Mouse (Mus musculus) Patski (cell line): ENCODE measurements at regions not wholly inside any gene's neighbourhood (a gene's known extent, or its start where the extent isn't known, plus 50 kb on each side); places are given as distances from the start of the nearest gene placed in this dataset.
A peak's percentile ranks its signal among the peaks of the same experiment; 100 is the strongest.

Source experiments
- ATAC-seq: fragments of 100-300 bp; one replicate; pipeline ENCODE4 v1.8.0; 2021
- CTCF ChIA-PET: fragments of 350-600 bp; sonication (Branson Sonifier 250); formaldehyde crosslinking; loops from one replicate; lab custom pipeline; 2022; ENCODE audit warnings: inconsistent platforms; lab: Charles Lee
- POLR2A ChIA-PET: fragments of 350-600 bp; sonication (Branson Sonifier 250); formaldehyde crosslinking; loops from one replicate; lab custom pipeline; 2022; ENCODE audit warnings: antibody characterized with exemption, inconsistent platforms; lab: Charles Lee
- DNase-seq: peaks from one replicate; pipeline ENCODE4 v3.0.0-alpha.2; 2011; ENCODE audit warnings: low read depth, low spot score
- H3K27me3 ChIP-seq: fragments of 371-371 bp; one replicate; pipeline ENCODE4 v1.5.1; 2021
- CTCF ChIP-seq: fragments of 100-300 bp; IDR thresholded peaks from one replicate; pipeline ENCODE4 v1.5.1; 2021
- in situ Hi-C: fragments of 300-500 bp; cut with MboI; formaldehyde crosslinking; loops from 3 replicates; pipeline ENCODE4 v1.11.1; 2018; ENCODE audit warnings: low pct_unique_long_range_greater_than_20kb, mixed read lengths

DNA sequence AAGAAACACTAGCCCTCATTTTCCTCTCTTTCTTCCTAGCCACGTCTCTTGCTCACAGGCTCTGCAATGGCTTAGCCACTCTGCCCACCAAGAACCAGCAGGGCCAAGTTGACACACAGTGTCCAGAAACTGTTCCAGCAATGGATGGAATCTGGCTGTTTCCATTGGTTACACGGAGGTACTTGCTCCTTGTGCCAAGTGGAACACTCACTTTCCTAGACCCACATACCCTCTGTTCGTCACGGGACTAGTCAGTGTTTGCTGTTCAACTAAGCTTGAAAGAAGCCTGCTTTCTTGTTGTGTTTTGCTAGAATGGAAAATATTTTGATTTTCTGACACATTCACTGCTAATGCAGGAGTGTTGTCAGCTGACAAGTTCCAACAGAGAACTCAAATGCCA is 575.7 kb upstream of the Gulo start:
- DNase-seq, result no peak
- TF ChIP-seq CTCF, result no peak
- no peak for ATAC-seq
- CTCF ChIA-PET, result no interaction called here
- in situ Hi-C loops, result no loop called here
- H3K27me3 ChIP-seq, result no peaks in the 10 kb centered on the region
- POLR2A ChIA-PET, result no interaction called here

DNA sequence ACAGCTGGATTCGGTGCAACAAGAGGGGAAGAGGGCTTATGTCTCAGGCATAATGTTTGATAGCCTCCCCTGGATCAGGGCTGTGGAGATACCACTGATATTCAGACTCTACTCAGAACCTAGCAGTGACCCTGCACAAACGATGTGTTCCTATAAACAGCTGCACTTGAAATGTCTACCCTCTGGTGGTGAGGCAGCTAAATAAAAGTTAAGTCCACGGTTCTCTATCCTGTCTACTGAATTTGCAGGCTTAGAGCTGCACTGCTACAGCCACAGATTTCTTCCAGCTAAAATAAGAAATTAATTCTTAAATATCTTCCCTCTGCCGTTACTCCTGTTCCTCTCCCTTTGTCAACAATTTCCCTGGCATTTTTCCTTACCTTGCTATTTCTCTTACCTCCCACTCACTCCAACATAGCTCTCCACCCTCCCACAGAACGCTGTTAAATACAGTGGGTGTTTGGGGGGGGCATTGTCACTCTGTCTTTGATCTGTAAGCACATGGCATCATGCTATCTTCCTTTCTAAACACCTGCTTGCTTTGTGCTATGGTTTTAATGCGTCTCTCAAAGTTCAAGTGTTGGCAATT is 571.0 kb upstream of the Gulo start:
- ATAC-seq (no peak), DNase-seq (no peak)
- in situ Hi-C loops, result no loop called here
- ChIA-PET CTCF (interaction anchor here (0.7 to 1.2 kb wide), 2 partner anchors 10 to 12 kb away, joined by 3 to 4 read pairs; no protein-coding TSS in a partner anchor), POLR2A (interaction anchor here (0.6 kb wide), 1 partner anchor 13 kb away, joined by 5 read pairs; no protein-coding TSS in a partner anchor)
- H3K27me3 ChIP-seq, result peaks cover 2% of the 10 kb centered on the region
- TF ChIP-seq CTCF, result peak; percentile 5

GRCm38 (mm10) chr14:66566600-66566999 is 557.6 kb upstream of the Gulo start:
- ATAC-seq, result no peak
- no peak for DNase-seq
- POLR2A ChIA-PET, result no interaction called here
- CTCF ChIA-PET, result no interaction called here
- TF ChIP-seq CTCF, result no peak
- H3K27me3 ChIP-seq, result peaks cover 10% of the 10 kb centered on the region
- in situ Hi-C loops, result no loop called here

DNA sequence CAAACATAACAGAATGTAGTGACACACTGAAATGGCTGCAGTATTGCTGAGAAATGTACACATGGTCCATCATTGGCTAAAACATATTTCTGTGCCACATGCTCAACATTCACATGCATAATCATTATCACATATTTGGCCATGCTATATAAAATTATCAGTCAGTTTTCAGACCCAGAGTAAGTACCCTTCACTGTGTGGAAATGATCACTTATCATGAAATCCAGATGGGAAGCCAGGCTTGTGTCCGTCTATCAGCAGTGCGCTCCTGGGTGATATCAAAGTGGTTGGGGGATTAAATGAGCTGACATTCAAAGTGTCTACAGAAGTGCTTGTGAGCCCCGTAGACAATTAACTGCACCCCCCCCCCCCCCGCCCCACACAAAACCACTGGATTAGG is 553.7 kb upstream of the Gulo start:
- DNase-seq (no peak), ATAC-seq (no peak)
- ChIA-PET POLR2A (no interaction called here), CTCF (no interaction called here)
- peaks cover 11% of the 10 kb centered on the region for H3K27me3 ChIP-seq
- no peak for TF ChIP-seq CTCF
- in situ Hi-C loops, result no loop called here

DNA sequence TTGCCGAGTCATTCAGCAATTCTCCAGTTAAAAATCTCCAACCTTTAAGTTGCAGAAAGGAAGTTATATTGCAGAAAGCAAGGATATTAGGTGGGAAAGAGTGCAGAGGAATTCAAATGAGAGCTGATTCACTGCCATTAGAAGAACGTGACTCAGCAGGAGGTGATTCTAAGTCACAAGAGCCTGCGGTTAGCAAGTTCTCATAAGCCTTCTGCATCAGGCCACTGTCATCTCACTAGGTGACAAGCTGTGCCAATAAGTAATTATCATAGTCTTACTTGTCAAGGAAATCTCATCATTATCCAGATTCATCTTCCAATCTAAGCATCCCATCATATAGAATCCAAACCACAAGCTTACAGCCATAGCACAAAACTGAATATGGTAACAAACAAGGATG is 552.7 kb upstream of the Gulo start:
- no peak for TF ChIP-seq CTCF
- in situ Hi-C loops, result no loop called here
- no peak for ATAC-seq
- peaks cover 11% of the 10 kb centered on the region for H3K27me3 ChIP-seq
- DNase-seq, result no peak
- POLR2A ChIA-PET, result no interaction called here
- CTCF ChIA-PET, result no interaction called here

- no peak for DNase-seq
- TF ChIP-seq CTCF, result no peak
- ChIA-PET CTCF (no interaction called here), POLR2A (no interaction called here)
- in situ Hi-C loops, result no loop called here
- no peak for ATAC-seq
- H3K27me3 ChIP-seq, result peaks cover 11% of the 10 kb centered on the region
These were observed 552.1 kb upstream of the Gulo start for GRCm38 (mm10) chr14:66561042-66561590.

GRCm38 (mm10) chr14:66558393-66558792 is 549.4 kb upstream of the Gulo start:
- ChIA-PET CTCF (no interaction called here), POLR2A (no interaction called here)
- ATAC-seq (no peak), DNase-seq (no peak)
- TF ChIP-seq CTCF, result no peak
- H3K27me3 ChIP-seq, result peaks cover 11% of the 10 kb centered on the region
- in situ Hi-C loops, result no loop called here

DNA sequence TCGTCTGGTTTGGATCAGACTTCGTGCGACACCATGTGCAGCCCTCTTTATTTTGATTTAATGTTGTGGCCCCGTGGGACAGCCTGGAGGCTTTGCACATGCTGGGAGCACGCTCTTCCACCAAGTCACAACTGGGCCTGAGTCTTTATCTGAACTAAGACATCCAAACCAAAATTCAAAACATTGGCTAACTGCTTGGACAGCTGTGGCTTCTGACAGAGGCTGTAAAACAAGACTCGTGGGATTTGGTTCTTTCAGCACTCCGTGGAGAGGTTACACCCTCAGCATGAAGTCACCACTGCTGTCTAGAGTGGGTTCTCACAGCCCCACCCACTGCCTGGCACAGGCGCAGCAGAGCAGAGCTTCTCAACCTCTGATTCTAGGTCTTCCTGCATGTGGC is 548.6 kb upstream of the Gulo start:
- ATAC-seq (no peak), DNase-seq (no peak)
- in situ Hi-C loops, result no loop called here
- POLR2A ChIA-PET, result no interaction called here
- CTCF ChIA-PET, result no interaction called here
- H3K27me3 ChIP-seq, result peaks cover 11% of the 10 kb centered on the region
- TF ChIP-seq CTCF, result no peak

GRCm38 (mm10) chr14:66538498-66538897 is 529.5 kb upstream of the Gulo start:
- ChIA-PET POLR2A (no interaction called here), CTCF (no interaction called here)
- H3K27me3 ChIP-seq, result peaks cover 35% of the 10 kb centered on the region
- no peak for ATAC-seq
- TF ChIP-seq CTCF, result no peak
- in situ Hi-C loops, result no loop called here
- no peak for DNase-seq

DNA sequence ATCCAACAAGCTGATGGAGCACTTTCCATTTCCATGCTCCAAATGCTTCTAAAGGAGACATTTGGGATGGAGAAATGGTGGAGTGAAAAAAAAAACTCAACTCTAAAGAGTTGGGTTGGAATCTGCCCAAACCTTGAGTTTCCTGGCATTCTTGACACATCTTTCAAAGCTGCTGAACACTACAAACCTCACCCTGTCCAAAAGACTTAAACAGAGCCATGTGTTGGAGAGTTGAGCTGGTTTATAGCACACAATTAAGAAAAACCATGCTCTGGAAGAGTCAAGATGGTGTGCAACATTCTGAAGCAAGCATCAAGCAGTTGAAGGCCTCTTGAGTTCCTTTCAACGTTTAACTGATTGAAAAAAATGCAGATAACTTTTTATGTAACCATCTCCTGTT is 525.7 kb upstream of the Gulo start:
- DNase-seq (no peak), ATAC-seq (no peak)
- ChIA-PET POLR2A (no interaction called here), CTCF (no interaction called here)
- in situ Hi-C loops, result no loop called here
- peaks cover 19% of the 10 kb centered on the region for H3K27me3 ChIP-seq
- no peak for TF ChIP-seq CTCF

DNA sequence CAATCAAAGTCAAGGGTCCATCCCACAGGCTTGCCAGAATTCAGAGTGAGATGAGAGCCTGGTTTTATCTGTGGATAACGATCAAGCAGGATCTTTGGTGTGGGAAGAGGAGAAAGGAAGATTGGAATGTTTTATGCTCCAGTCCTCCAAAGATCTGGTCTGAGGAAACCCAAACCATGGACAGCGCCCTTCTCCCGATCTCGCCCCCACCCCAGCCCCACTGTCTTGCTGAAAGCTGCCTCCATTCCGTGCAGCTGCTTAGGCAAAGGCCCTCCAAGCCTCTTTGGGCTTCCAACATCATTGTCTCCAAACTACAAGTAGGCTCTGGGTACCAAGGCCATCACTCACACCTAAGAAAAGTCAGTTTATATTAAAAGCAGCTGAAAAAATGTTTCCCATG is 519.1 kb upstream of the Gulo start:
- no peak for TF ChIP-seq CTCF
- H3K27me3 ChIP-seq, result peaks cover 17% of the 10 kb centered on the region
- ATAC-seq (no peak), DNase-seq (no peak)
- in situ Hi-C loops, result no loop called here
- ChIA-PET CTCF (no interaction called here), POLR2A (no interaction called here)

- no peak for TF ChIP-seq CTCF
- ATAC-seq (no peak), DNase-seq (no peak)
- CTCF ChIA-PET, result no interaction called here
- in situ Hi-C loops, result no loop called here
- POLR2A ChIA-PET, result no interaction called here
- peaks cover 24% of the 10 kb centered on the region for H3K27me3 ChIP-seq
These were observed 518.1 kb upstream of the Gulo start for GRCm38 (mm10) chr14:66527061-66527460.
